Mouse (Mus musculus) stomach, embryonic 15.5 days (tissue): ENCODE data around the gene Mettl15. TPM values are rescaled to one million over a fixed set of nuclear protein-coding genes. Genes with fewer than 3 reads are reported as not detected.

Source experiments
- ATAC-seq: fragments of 200-750 bp; cut with Nextera tagmentation; 2 replicates; pipeline ENCODE4 v1.8.0; 2017; ENCODE audit warnings: low read depth, moderate number of reproducible peaks, moderate TSS enrichment; ENCODE audit not compliant: insufficient read depth, low FRiP score
- H3K27ac ChIP-seq: fragments of 300-500 bp; sonication (generic); 2 replicates; pipeline ENCODE4 v1.5.1; 2015; ENCODE audit warnings: mild to moderate bottlenecking, inconsistent platforms
- H3K27me3 ChIP-seq: fragments of 300-500 bp; sonication (generic); replicated peaks from 2 replicates; pipeline ENCODE4 v1.6.1; 2015; ENCODE audit warnings: inconsistent platforms
- H3K36me3 ChIP-seq: fragments of 300-500 bp; sonication (generic); 2 replicates; pipeline ENCODE4 v1.6.1; 2015; ENCODE audit warnings: inconsistent platforms
- H3K4me1 ChIP-seq: fragments of 300-500 bp; sonication (generic); 2 replicates; pipeline ENCODE4 v1.6.1; 2015; ENCODE audit warnings: inconsistent platforms
- H3K4me2 ChIP-seq: fragments of 300-500 bp; sonication (generic); 2 replicates; pipeline ENCODE4 v1.6.1; 2015; ENCODE audit warnings: mild to moderate bottlenecking, inconsistent platforms
- H3K4me3 ChIP-seq: fragments of 300-500 bp; sonication (generic); replicated peaks from 2 replicates; pipeline ENCODE4 v1.5.1; 2015; ENCODE audit warnings: inconsistent platforms
- H3K9ac ChIP-seq: fragments of 300-500 bp; sonication (generic); 2 replicates; pipeline ENCODE4 v1.6.1; 2015; ENCODE audit warnings: inconsistent platforms
- H3K9me3 ChIP-seq: fragments of 300-500 bp; sonication (generic); 2 replicates; pipeline ENCODE4 v1.6.1; 2016; ENCODE audit warnings: inconsistent platforms
- WGBS: fragments of 180-500 bp; shearing (Covaris S2); methylation state at CpG from one replicate; pipeline ENCODE4 v1.1.7; 2015; 5-methylcytosine and 5-hydroxymethylcytosine counted together
- polyA plus RNA-seq: library from polyadenylated mRNA; unstranded; fragments of >200 nt; fragmentation: Nextera tagmentation; extraction: Ambion mirVana; gene quantifications from 2 replicates; pipeline ENCODE4 v1.2.1, GENCODE M21; 2015

Gene Mettl15
- polyA plus RNA-seq, 1 experiment from 2014 or later, result 12.7 TPM

DNA sequence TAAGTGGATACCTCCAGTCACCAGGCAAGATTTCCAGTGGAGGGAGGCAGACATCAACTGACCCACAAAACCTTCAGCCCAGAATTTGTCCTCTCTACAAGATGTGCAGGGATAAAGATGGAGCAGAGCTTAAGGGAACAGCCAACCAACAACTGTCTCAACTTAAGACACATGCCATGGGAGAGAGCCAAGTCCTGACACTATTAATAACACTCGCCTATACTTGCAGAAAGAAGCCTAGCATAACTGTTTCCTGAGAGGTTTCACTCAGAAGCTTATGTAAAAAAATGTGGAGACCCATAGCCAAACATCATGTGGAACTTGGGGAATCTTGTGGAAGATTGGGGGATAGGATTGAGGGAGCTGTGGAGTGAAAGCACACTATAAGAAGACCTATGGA, 124.4 kb downstream of the Mettl15 start:
- H3K27me3 ChIP-seq, result no peaks in the 10 kb centered on the region
- no peaks in the 10 kb centered on the region for H3K4me1 ChIP-seq
- H3K4me3 ChIP-seq, result no peak overlapping the region
- H3K27ac ChIP-seq, result no peak overlapping the region
- no peak overlapping the region for H3K9ac ChIP-seq
- H3K9me3 ChIP-seq, result no peaks in the 10 kb centered on the region
- H3K36me3 ChIP-seq, result no peaks in the 10 kb centered on the region
- ATAC-seq, result no peak
- 74% methylated on average over 1 of the region's 1 CpGs for WGBS
- H3K4me2 ChIP-seq, result no peak overlapping the region

DNA sequence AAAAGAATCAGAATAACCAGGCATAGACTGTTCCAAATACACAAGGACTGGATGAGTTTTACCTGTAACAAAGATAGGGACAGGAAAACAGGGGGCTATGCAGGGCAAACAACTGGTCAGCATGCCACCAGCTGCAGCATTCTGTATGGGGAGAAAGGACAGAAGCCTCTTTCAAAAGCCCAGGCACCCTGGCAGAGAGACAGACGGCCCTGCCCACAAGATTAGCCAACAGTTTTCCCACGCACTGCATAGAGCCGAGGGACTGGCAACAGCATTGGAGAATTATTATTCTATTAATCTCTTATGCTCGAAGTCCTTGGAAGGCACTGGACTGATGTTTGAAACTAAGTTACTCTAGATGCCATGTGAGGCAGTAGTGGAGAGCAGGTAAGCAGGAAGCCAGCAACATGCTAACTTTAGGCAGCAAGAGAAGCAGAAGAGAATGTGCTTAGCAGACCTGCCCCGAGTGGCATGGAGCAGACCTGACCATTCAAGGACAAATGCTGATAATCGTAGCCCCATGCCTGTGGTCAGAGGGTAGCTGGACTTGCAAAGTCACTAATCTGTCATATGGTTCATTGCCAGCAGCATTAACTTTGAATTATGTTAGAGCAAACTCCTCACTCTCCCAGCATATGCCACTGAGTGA, 127.0 kb downstream of the Mettl15 start:
- Histone ChIP-seq H3K4me1 (no peaks in the 10 kb centered on the region), H3K9me3 (no peaks in the 10 kb centered on the region), H3K9ac (no peak overlapping the region), H3K4me3 (no peak overlapping the region), H3K27me3 (no peaks in the 10 kb centered on the region), H3K36me3 (no peaks in the 10 kb centered on the region), H3K4me2 (no peak overlapping the region), H3K27ac (no peak overlapping the region)
- WGBS, result 63% methylated on average over 6 of the region's 6 CpGs
- ATAC-seq, result no peak

DNA sequence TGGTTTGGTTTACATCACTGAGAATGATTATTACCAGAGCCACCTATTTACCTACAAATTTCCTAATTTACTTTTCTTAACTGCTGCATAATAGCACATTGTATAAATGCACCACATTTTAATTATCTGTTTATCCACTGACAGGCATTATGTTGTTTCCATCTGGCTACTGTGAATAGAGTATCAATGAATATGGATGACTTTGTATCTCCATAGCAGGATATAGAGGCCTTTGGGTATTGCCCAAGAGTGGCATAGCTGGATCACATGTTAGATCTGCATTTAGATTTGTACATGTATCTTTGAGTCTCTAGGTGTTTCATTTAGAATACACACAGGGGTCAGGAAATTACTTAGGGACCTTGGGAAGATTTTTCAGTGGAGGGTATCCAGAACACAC, 133.3 kb downstream of the Mettl15 start:
- no peak overlapping the region for H3K27ac ChIP-seq
- no peak overlapping the region for H3K9ac ChIP-seq
- ATAC-seq, result no peak
- no peaks in the 10 kb centered on the region for H3K9me3 ChIP-seq
- H3K4me2 ChIP-seq, result no peak overlapping the region
- H3K27me3 ChIP-seq, result no peaks in the 10 kb centered on the region
- H3K4me3 ChIP-seq, result no peak overlapping the region
- H3K4me1 ChIP-seq, result no peaks in the 10 kb centered on the region
- no peaks in the 10 kb centered on the region for H3K36me3 ChIP-seq

DNA sequence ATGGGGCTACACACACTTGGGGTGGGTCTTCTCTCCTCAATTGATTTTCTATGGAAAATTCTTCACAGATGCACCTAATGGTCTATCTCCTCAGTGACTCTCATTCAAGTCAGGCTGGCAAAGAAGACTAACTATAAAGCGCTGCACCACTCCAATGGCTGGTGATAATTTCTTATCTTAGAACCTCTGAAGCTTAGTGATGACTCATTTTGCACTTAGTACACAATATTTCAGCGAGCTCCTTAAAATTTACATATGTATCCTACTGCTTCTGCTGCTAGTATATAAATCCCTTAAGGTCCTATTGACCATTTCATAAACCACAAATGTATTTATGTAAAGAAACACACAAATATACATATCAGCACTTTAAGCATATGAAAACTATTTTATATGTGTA, 136.1 kb downstream of the Mettl15 start:
- Histone ChIP-seq H3K4me3 (no peak overlapping the region), H3K36me3 (no peaks in the 10 kb centered on the region), H3K9ac (no peak overlapping the region), H3K9me3 (no peaks in the 10 kb centered on the region), H3K4me2 (no peak overlapping the region), H3K27me3 (no peaks in the 10 kb centered on the region), H3K27ac (no peak overlapping the region), H3K4me1 (no peaks in the 10 kb centered on the region)
- WGBS, result 80% methylated on average over 2 of the region's 2 CpGs
- ATAC-seq, result no peak

DNA sequence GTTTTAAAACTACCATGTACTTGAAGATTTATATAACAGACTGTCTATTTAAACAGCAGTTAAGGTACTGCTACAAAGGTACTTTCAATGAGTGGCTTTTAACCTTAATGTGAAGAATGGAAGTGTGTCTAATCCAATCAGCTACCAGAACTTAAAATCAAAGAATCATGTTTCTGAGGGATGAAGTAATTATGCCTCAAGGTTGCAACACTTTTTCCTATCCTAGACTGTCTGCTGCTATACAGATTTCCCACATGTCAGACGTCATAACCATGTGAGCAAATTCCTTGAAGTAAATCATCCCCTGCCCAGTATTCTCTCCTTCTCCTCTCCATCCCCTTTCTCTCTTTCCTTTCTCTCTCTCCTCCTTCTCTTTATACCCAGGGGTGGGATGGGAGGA, 140.2 kb downstream of the Mettl15 start:
- Histone ChIP-seq H3K4me1 (no peaks in the 10 kb centered on the region), H3K27me3 (no peaks in the 10 kb centered on the region), H3K9me3 (no peaks in the 10 kb centered on the region), H3K36me3 (no peaks in the 10 kb centered on the region), H3K4me3 (no peak overlapping the region), H3K9ac (no peak overlapping the region), H3K4me2 (no peak overlapping the region), H3K27ac (no peak overlapping the region)
- 71% methylated on average over 1 of the region's 1 CpGs for WGBS
- ATAC-seq, result no peak

DNA sequence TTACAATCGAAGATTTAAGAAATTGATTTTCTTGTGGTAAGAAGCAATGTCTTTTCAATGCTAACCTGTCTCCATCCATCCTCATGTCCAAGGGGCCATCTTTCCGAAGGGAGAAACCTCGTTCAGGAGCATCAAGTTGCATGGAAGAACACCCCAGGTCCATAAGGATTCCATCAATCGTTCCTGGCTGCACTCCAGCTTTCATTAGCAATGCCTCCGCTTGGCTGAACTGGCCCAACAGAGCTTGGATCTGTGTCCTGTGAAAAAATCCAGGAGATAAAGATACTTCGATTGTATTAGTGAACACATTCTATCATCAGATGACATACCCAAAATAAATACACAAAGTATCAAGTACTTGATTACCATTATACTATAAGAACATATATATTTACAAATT, 143.3 kb downstream of the Mettl15 start:
- Histone ChIP-seq H3K27me3 (no peaks in the 10 kb centered on the region), H3K4me2 (no peak overlapping the region), H3K36me3 (no peaks in the 10 kb centered on the region), H3K4me1 (no peaks in the 10 kb centered on the region), H3K9me3 (no peaks in the 10 kb centered on the region), H3K9ac (no peak overlapping the region), H3K27ac (no peak overlapping the region), H3K4me3 (no peak overlapping the region)
- WGBS, result 71% methylated on average over 6 of the region's 6 CpGs
- no peak for ATAC-seq

DNA sequence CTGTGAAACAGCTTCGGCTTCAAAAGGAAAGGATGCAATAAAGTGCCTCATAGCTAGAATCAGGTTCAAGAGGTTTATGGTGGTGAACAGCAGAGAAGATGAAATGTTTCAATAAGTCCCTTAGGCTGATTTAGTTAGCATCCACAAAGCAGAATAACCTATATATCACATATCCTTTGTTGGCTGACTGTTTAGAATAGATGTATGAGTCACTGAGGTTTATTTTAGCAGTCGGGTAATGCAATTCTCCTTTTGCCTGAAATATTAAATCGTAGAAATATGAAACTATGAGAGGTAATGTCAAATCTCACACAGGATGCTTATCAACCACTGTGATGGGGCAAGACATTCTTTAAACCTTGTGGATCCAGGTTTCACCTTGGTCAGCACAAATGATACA, 149.8 kb downstream of the Mettl15 start:
- no peak overlapping the region for H3K4me3 ChIP-seq
- no peaks in the 10 kb centered on the region for H3K27me3 ChIP-seq
- H3K4me1 ChIP-seq, result no peaks in the 10 kb centered on the region
- H3K9me3 ChIP-seq, result no peaks in the 10 kb centered on the region
- H3K4me2 ChIP-seq, result no peak overlapping the region
- no peak overlapping the region for H3K27ac ChIP-seq
- no peak overlapping the region for H3K9ac ChIP-seq
- 66% methylated on average over 3 of the region's 3 CpGs for WGBS
- H3K36me3 ChIP-seq, result no peaks in the 10 kb centered on the region
- ATAC-seq, result no peak

DNA sequence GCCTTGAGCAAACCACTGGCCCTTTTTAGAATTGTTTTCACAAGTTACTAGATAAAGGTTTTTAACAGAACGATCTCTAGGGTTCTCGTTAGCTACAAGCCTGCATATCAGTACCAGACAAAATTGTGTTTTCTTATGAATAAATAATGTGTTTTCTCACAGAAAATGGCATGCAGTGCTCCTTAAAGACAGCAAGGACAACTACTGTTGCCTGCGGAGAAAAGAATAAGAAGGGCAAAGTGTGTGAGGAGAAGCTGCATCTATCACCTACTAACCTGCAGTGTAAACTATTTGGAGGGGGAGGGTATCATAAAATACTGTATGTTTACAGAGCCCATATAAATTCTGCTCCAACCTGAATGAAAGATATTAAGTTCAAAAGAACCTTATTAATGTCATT, 150.6 kb downstream of the Mettl15 start:
- H3K36me3 ChIP-seq, result no peaks in the 10 kb centered on the region
- H3K4me1 ChIP-seq, result no peaks in the 10 kb centered on the region
- H3K4me3 ChIP-seq, result no peak overlapping the region
- 88% methylated on average over 3 of the region's 3 CpGs for WGBS
- H3K9me3 ChIP-seq, result no peaks in the 10 kb centered on the region
- H3K27ac ChIP-seq, result no peak overlapping the region
- H3K9ac ChIP-seq, result no peak overlapping the region
- ATAC-seq, result no peak
- H3K27me3 ChIP-seq, result no peaks in the 10 kb centered on the region
- H3K4me2 ChIP-seq, result no peak overlapping the region

DNA sequence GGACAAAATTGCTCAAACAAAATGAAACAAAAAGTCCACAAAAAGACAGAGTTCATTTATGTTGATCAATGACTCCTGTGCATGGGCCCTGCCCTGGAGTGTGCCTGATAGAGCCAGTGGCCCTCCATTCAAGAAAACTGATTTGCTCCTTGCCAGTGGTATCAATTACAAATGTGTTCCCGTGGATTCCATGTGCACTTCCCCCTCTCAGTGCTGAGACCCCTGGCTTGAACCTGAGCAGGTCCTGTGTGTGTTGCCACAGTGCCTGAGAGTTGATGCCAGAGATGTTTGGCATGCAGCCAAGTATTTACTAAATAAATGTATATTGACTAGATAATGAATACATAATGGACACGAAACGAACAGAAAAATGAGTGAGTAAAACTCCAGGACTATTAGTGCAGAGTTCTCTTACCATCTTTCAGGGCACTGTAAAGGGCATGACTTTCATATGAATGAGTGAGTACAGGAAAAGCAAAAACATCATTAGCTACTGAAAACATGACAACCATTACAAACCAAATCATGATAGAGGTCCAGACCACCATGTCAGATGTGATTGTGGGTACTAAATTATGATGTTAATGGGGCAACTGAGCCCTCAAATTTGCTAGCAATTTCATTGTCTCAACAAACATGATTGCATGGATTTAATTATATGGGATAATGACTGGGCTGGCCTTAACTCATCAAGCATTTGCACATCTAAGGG, 174.6 kb downstream of the Mettl15 start:
- H3K9me3 ChIP-seq, result no peaks in the 10 kb centered on the region
- no peak overlapping the region for H3K27ac ChIP-seq
- ATAC-seq, result no peak
- no peaks in the 10 kb centered on the region for H3K36me3 ChIP-seq
- H3K4me2 ChIP-seq, result no peak overlapping the region
- no peak overlapping the region for H3K9ac ChIP-seq
- WGBS, result 60% methylated on average over 3 of the region's 3 CpGs
- H3K4me3 ChIP-seq, result no peak overlapping the region
- no peaks in the 10 kb centered on the region for H3K4me1 ChIP-seq
- no peaks in the 10 kb centered on the region for H3K27me3 ChIP-seq

DNA sequence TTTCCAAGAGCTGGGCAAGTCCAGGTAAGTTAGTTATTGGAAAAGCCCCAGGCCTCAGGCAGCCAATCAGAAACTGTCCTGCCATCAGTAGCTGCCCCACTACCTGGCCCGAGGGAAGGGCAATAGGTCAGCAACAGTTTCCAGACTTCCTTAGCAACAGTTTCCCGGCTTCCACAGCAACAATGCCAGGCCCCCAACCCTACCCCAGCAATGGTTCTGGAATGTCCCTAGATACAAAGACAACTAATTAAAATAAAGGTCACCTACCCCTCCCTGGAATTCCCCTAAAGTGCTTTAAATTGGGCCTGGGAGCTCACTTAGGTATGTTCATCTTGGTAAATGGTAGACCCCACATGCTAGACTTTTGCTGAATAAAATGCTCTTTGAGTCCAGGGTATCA, 230.9 kb downstream of the Mettl15 start:
- Histone ChIP-seq H3K27ac (no peak overlapping the region), H3K9me3 (no peaks in the 10 kb centered on the region), H3K4me2 (no peak overlapping the region), H3K27me3 (no peaks in the 10 kb centered on the region), H3K4me3 (no peak overlapping the region), H3K36me3 (no peaks in the 10 kb centered on the region), H3K9ac (no peak overlapping the region), H3K4me1 (no peaks in the 10 kb centered on the region)
- ATAC-seq, result no peak
- 57% methylated on average over 2 of the region's 2 CpGs for WGBS
